Mouse (Mus musculus): Measurements from ENCODE around the gene Atp6v1e1. TPM values are rescaled to one million over a fixed set of nuclear protein-coding genes. Genes with fewer than 3 reads are reported as not detected.
"Not testable (repeated sequence)": the region's sequence is repeated elsewhere in the genome, so short reads cannot be mapped to it uniquely, and the experiment has no call there.

The Atp6v1e1 gene
- 255 and 275 TPM in 2 replicates for polyA plus RNA-seq (2014; fragmentation: Nextera tagmentation; extraction: Ambion mirVana)

DNA sequence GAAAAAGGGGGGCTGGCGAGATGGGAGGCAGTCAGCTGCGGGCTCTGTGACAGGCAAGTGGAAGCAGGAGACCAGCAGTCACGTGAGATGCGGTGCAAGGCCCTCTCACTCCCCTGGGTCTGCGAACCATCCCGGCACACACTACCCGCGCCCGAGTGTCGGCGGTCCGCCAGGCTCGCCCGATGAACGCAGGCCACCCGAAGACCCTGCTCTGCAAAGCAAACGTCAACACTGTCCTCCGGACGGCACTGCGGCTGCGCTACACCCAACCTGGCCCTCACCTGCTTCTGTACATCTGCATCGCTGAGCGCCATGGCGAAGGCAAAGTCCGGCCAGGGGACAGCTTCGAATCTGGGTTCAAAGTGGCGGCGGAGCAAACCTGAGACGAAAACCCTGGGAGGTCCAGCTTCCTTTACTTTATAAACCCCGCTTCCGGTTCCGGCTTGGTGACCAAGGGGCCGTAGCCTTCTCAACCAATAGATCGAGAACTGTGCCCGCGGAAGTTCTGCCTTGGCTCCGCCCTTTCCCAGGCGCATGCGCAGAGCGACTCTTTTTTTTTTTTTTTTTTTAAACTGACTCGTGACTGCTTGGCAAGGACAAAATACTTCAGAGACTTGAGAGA, at the start of gene Atp6v1e1:
Gene Atp6v1e1, minus strand, starts transcription at position 487 of the 622 bp plus-strand sequence.
- H3K4me3 ChIP-seq (ENCODE audit: low read depth, low read length): peak within 1 kb of the TSS; percentile 97
- under 1% methylated on average over 41 of the region's 41 CpGs for WGBS
- H3K9me3 ChIP-seq (replicated peaks; ENCODE audit: control insufficient read depth, low read length): no peaks in the 10 kb centered on the region

DNA sequence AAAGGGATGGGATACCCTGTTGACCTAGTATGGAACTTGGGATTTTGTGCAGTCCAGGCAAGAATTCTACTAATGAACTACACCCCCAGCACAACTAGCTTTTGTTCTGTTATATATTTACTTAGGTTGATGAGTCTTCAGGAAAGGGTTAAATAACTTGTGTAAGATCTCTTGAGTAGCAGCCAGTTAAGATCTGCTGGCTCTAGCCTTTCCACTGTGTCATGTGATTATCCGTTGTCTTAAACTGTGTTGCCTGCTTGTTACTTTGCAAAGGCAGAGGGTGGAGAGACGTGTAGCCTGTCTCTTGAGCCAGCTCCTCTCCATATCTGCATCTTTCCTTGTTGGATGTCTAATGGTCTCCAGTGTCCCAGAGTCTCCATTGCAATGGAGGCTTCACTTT, 48.7 kb upstream of the Atp6v1e1 start:
- H3K9ac ChIP-seq (ENCODE audit: low read length): no peak overlapping the region
- H3K4me2 ChIP-seq (ENCODE audit: low read length): no peak overlapping the region
- no peaks in the 10 kb centered on the region for H3K4me1 ChIP-seq (ENCODE audit: control insufficient read depth, insufficient read depth, low read length)
- ATAC-seq (no peak), DNase-seq (ENCODE audit: low spot score) (no peak)
- H3K27me3 ChIP-seq (replicated peaks; ENCODE audit: control insufficient read depth, insufficient read depth, low read length): no peaks in the 10 kb centered on the region
- H3K27ac ChIP-seq (ENCODE audit: low read depth, low read length): no peak overlapping the region
- WGBS: 79% methylated on average over 2 of the region's 2 CpGs
- no peak overlapping the region for H3K4me3 ChIP-seq (ENCODE audit: low read depth, low read length)
- no peaks in the 10 kb centered on the region for H3K9me3 ChIP-seq (replicated peaks; ENCODE audit: control insufficient read depth, low read length)
- H3K36me3 ChIP-seq (ENCODE audit: control insufficient read depth, insufficient read depth, low read length): peaks cover 7% of the 10 kb centered on the region

More for the DNA sequence above, at the start of gene Atp6v1e1:
- peak; percentile 98 for ATAC-seq
- no peaks in the 10 kb centered on the region for H3K27me3 ChIP-seq (replicated peaks; ENCODE audit: control insufficient read depth, insufficient read depth, low read length)
- peak within 1 kb of the TSS; percentile 79 for H3K4me2 ChIP-seq (ENCODE audit: low read length)
- peaks cover 12% of the 10 kb centered on the region for H3K4me1 ChIP-seq (ENCODE audit: control insufficient read depth, insufficient read depth, low read length)
- peak within 1 kb of the TSS; percentile 85 for H3K9ac ChIP-seq (ENCODE audit: low read length)
- peak; percentile 97 for DNase-seq (ENCODE audit: low spot score)
- peak within 1 kb of the TSS; percentile 75 for H3K27ac ChIP-seq (ENCODE audit: low read depth, low read length)
- peaks cover 20% of the 10 kb centered on the region for H3K36me3 ChIP-seq (ENCODE audit: control insufficient read depth, insufficient read depth, low read length)

DNA sequence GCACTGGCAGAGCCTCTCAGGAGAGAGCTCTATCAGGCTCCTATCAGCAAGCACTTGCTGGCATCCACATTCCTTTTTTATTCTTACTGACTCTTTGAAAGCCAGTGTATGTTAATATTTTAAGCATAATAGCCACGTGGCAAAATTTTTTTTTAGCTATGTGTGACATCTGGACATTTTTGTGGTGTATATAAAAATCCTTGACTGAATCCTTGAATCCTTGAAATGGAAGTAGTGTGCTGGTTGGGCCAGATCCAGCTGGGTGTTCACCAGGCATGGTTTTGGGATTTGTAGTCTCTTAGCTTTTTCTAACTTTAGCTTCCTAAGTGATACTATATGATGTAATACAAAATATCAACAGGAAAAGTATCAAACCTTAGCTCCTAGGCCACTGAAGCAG, 46.2 kb upstream of the Atp6v1e1 start:
- Histone ChIP-seq H3K9ac (ENCODE audit: low read length) (no peak overlapping the region), H3K27me3 (replicated peaks; ENCODE audit: control insufficient read depth, insufficient read depth, low read length) (no peaks in the 10 kb centered on the region), H3K9me3 (replicated peaks; ENCODE audit: control insufficient read depth, low read length) (no peaks in the 10 kb centered on the region), H3K4me1 (ENCODE audit: control insufficient read depth, insufficient read depth, low read length) (no peaks in the 10 kb centered on the region), H3K4me3 (ENCODE audit: low read depth, low read length) (no peak overlapping the region), H3K36me3 (ENCODE audit: control insufficient read depth, insufficient read depth, low read length) (peaks cover 16% of the 10 kb centered on the region), H3K4me2 (ENCODE audit: low read length) (no peak overlapping the region), H3K27ac (ENCODE audit: low read depth, low read length) (no peak overlapping the region)
- ATAC-seq: no peak
- no peak for DNase-seq (ENCODE audit: low spot score)
- WGBS: 68% methylated on average over 1 of the region's 1 CpGs

DNA sequence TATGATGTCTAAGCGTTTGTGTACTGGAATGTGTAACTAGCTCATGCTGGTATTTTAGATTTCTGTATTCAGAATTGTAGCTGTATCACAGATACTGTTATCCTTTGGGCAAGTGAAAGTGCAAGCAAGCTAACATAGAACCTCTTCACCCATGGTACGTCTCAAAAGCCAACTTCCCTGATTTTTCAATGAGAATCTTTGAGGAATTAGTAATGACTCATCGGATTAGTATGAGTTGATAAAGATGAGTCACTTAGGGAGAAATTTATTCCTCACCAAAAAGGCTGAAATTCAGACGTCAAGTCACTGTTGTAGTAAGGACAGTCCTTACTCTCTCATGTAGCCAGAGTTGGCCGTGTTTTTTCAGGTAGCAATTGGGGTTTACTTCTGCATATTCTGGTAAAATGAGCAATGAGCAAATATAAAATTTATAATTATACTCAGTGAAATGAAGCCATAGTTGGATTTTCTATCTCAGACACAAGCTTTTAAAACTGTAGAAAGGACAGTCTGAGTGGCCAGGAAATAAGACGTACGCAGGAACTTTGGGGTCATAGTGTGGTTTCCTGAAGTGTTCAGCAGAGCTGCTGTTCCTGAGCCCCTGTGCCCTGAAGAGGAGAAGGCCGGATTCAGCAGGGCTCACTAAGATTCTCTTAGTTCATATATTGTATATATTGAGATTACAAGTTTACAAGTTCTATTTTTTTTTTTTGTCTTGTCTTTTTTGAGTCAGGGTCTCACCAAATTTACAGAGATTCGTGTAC, 43.6 kb upstream of the Atp6v1e1 start:
- H3K27ac ChIP-seq (ENCODE audit: low read depth, low read length): no peak overlapping the region
- 90% methylated on average over 9 of the region's 9 CpGs for WGBS
- H3K4me3 ChIP-seq (ENCODE audit: low read depth, low read length): no peak overlapping the region
- DNase-seq (ENCODE audit: low spot score): no peak
- peaks cover 23% of the 10 kb centered on the region for H3K36me3 ChIP-seq (ENCODE audit: control insufficient read depth, insufficient read depth, low read length)
- H3K4me1 ChIP-seq (ENCODE audit: control insufficient read depth, insufficient read depth, low read length): no peaks in the 10 kb centered on the region
- no peak overlapping the region for H3K9ac ChIP-seq (ENCODE audit: low read length)
- no peaks in the 10 kb centered on the region for H3K27me3 ChIP-seq (replicated peaks; ENCODE audit: control insufficient read depth, insufficient read depth, low read length)
- no peak for ATAC-seq
- H3K9me3 ChIP-seq (replicated peaks; ENCODE audit: control insufficient read depth, low read length): no peaks in the 10 kb centered on the region
- no peak overlapping the region for H3K4me2 ChIP-seq (ENCODE audit: low read length)

DNA sequence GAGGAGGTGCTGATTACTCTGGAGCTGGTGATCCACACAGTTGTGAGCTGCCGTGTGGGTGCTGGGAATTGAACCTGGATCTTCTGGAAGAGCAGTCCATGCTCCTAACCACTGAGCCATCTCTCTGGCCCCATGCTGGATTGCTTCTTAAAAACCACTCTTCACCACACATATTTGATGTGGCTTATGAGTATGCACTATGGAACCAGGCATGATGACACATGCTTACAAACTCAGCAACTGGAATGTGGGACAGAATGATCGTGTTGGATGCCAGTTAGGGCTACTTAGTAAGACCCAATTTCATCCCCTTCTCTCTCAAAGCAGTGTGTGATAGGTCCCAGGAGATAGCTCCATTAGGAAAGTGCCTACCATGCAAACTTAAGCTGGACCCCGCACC, 37.5 kb upstream of the Atp6v1e1 start:
- 98% methylated on average over 3 of the region's 3 CpGs for whole genome bisulfite sequencing

DNA sequence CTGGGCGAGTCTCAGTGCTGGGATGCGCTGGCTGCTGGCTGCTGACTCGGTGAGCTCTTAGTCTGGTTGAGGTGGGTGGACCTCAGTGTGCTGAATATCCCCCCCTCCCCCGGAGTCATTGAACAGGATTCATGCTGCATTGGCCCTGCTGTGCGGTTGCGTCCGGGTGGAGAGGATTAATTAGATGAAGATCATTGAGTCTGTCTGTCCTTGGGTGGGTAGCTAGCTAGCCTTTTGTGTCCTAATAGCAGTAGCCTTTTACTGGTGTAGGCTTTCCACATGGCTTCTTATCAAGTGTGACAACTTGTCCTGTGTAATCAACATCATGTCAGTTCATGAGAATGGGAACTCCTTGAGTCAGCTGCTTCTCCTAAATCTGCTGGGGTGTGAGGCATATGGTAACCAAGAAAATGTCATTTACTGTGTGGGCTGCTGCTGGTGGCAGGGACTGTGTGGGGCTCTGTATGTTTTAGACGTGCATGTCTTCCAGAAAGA, 35.7 kb upstream of the Atp6v1e1 start:
- 0 out of 2 replicates have a peak, but pooled peaks cover 4% of the 10 kb centered on the region for H3K4me1 ChIP-seq (ENCODE audit: control insufficient read depth, insufficient read depth, low read length)
- no peaks in the 10 kb centered on the region for H3K9me3 ChIP-seq (replicated peaks; ENCODE audit: control insufficient read depth, low read length)
- H3K36me3 ChIP-seq (ENCODE audit: control insufficient read depth, insufficient read depth, low read length): peaks cover 15% of the 10 kb centered on the region; the same call in 1 of the 2 replicates
- H3K27me3 ChIP-seq (replicated peaks; ENCODE audit: control insufficient read depth, insufficient read depth, low read length): no peaks in the 10 kb centered on the region
- no peak overlapping the region for H3K4me3 ChIP-seq (ENCODE audit: low read depth, low read length)
- ATAC-seq (peak; percentile 92), DNase-seq (ENCODE audit: low spot score) (peak; percentile 79)
- 0 out of 2 replicates have a peak overlapping the region, but pooled peaks have one; percentile 8 for H3K9ac ChIP-seq (ENCODE audit: low read length)
- 20% methylated on average over 8 of the region's 8 CpGs for WGBS
- peak overlapping the region; percentile 85 for H3K27ac ChIP-seq (ENCODE audit: low read depth, low read length)
- H3K4me2 ChIP-seq (ENCODE audit: low read length): no peak overlapping the region

More for the DNA sequence above, 37.5 kb upstream of the Atp6v1e1 start:
- H3K27ac ChIP-seq (ENCODE audit: low read depth, low read length): no peak overlapping the region
- H3K4me1 ChIP-seq (ENCODE audit: control insufficient read depth, insufficient read depth, low read length): 0 out of 2 replicates have a peak, but pooled peaks cover 4% of the 10 kb centered on the region
- DNase-seq (ENCODE audit: low spot score) (no peak), ATAC-seq (no peak)
- H3K9me3 ChIP-seq (replicated peaks; ENCODE audit: control insufficient read depth, low read length): no peaks in the 10 kb centered on the region
- H3K27me3 ChIP-seq (replicated peaks; ENCODE audit: control insufficient read depth, insufficient read depth, low read length): no peaks in the 10 kb centered on the region
- no peak overlapping the region for H3K9ac ChIP-seq (ENCODE audit: low read length)
- no peak overlapping the region for H3K4me2 ChIP-seq (ENCODE audit: low read length)
- no peak overlapping the region for H3K4me3 ChIP-seq (ENCODE audit: low read depth, low read length)
- peaks cover 11% of the 10 kb centered on the region for H3K36me3 ChIP-seq (ENCODE audit: control insufficient read depth, insufficient read depth, low read length)

DNA sequence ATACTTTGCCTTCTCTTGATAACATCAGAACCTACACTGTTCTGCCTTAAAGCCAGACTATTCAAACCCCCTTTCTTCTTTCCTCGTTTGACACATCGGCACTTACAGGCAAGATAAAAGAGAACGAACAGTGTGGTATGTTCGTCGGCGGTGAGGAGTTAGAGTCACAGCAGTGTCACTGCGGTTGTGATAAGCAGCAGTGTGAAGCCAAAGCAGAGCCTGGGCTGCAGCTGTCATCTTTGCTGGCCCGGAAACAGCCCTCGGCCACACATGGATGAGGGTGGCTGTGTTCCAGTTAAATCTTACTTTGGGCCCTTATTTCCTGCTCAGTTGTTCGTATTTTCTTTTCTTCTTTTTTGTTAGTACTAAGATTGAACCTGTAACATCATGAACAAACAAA, 31.8 kb upstream of the Atp6v1e1 start:
- Histone ChIP-seq H3K4me1 (ENCODE audit: control insufficient read depth, insufficient read depth, low read length) (0 out of 2 replicates have a peak, but pooled peaks cover 4% of the 10 kb centered on the region), H3K4me3 (ENCODE audit: low read depth, low read length) (no peak overlapping the region), H3K4me2 (ENCODE audit: low read length) (no peak overlapping the region), H3K27me3 (replicated peaks; ENCODE audit: control insufficient read depth, insufficient read depth, low read length) (no peaks in the 10 kb centered on the region), H3K36me3 (ENCODE audit: control insufficient read depth, insufficient read depth, low read length) (peaks cover 23% of the 10 kb centered on the region), H3K9me3 (replicated peaks; ENCODE audit: control insufficient read depth, low read length) (no peaks in the 10 kb centered on the region), H3K27ac (ENCODE audit: low read depth, low read length) (no peak overlapping the region), H3K9ac (ENCODE audit: low read length) (no peak overlapping the region)
- DNase-seq (ENCODE audit: low spot score): no peak
- 87% methylated on average over 10 of the region's 10 CpGs for WGBS
- no peak for ATAC-seq

DNA sequence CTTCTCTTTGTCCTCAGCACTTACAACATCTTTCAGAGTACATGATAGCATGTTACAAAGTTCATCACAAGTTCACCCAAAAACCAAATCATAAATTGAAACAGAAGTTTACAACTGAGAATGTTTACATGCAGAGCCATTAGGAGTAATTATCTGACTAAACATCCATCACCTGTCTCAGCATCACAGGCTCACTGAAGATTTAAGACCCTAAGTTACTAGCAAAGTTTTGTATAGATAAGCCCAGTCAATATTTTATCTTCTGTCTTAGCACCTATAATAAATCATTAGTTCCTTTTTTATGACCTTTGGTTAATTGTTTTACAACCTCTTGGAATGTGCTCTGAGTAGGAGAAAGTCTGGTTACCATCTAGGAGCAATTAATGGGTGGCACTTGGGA, 28.1 kb upstream of the Atp6v1e1 start:
- ATAC-seq; H3K9ac ChIP-seq (ENCODE audit: low read length); DNase-seq (ENCODE audit: low spot score); H3K4me3 ChIP-seq (ENCODE audit: low read depth, low read length); H3K27me3 ChIP-seq (replicated peaks; ENCODE audit: control insufficient read depth, insufficient read depth, low read length); H3K27ac ChIP-seq (ENCODE audit: low read depth, low read length); H3K4me2 ChIP-seq (ENCODE audit: low read length); H3K4me1 ChIP-seq (ENCODE audit: control insufficient read depth, insufficient read depth, low read length); H3K9me3 ChIP-seq (replicated peaks; ENCODE audit: control insufficient read depth, low read length): not testable (repeated sequence)
- H3K36me3 ChIP-seq (ENCODE audit: control insufficient read depth, insufficient read depth, low read length): peaks cover 33% of the 10 kb centered on the region

DNA sequence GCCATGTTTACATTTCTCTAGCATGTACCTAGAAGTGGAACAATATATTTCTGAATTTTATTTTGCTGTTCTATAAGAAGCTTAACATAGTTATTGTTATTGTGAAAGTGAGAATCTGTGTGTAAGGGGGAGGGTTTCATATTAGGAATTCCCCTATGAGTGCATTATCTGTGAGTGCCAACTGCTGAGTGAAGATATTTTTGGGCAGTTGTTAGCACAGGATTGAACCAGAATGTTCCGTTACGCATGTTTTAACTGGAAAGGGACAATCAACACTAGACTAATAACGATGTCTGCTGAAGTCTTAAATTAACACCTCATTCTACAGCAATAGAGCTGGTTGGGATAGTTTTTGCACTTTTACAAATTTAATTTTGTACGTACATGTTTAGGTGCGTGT, 19.2 kb upstream of the Atp6v1e1 start:
- 82% methylated on average over 5 of the region's 5 CpGs for WGBS
- no peak overlapping the region for H3K9ac ChIP-seq (ENCODE audit: low read length)
- no peak overlapping the region for H3K27ac ChIP-seq (ENCODE audit: low read depth, low read length)

More for the DNA sequence above, 19.2 kb upstream of the Atp6v1e1 start:
- Histone ChIP-seq H3K27me3 (replicated peaks; ENCODE audit: control insufficient read depth, insufficient read depth, low read length) (no peaks in the 10 kb centered on the region), H3K4me2 (ENCODE audit: low read length) (no peak overlapping the region), H3K9me3 (replicated peaks; ENCODE audit: control insufficient read depth, low read length) (no peaks in the 10 kb centered on the region), H3K4me3 (ENCODE audit: low read depth, low read length) (no peak overlapping the region), H3K4me1 (ENCODE audit: control insufficient read depth, insufficient read depth, low read length) (peaks cover 6% of the 10 kb centered on the region), H3K36me3 (ENCODE audit: control insufficient read depth, insufficient read depth, low read length) (no peaks in the 10 kb centered on the region)
- ATAC-seq (no peak), DNase-seq (ENCODE audit: low spot score) (no peak)
